ENCODE assay signal across 19 mouse cellular contexts in genomic region chr14:47196711-47197110, GRCm38 (mm10). TPM values are rescaled to one million over a fixed set of nuclear protein-coding genes. Genes with fewer than 3 reads are reported as not detected.
DNase-seq lines count a peak whose midpoint lies in the region; ATAC-seq and TF ChIP-seq lines count a peak whose summit lies in the region.
"Had no signal": no experiment of that assay in that cellular context is flagged by ENCODE, and none has a peak within 500 bp of the region (broad histone marks: within the 10 kb centered on the region; RNA-seq: fewer than 3 reads in every experiment).

No protein-coding gene starts in this region.

- H3K4me3 ChIP-seq in liver, adult 2 months (ENCODE audit: insufficient read depth, low read depth, low read length): no peak overlapping the region
- H3K4me3 ChIP-seq in liver, embryonic 11.5 days (ENCODE audit: low read depth, low read length): no peak overlapping the region
- H3K4me3 ChIP-seq: embryonic facial prominence, embryonic 10.5 days; embryonic facial prominence, embryonic 12.5 days; forebrain, embryonic 10.5 days; forebrain, embryonic 12.5 days; forebrain, embryonic 15.5 days had no signal

- DNase-seq in heart, adult 11 months: peak; percentile 65
- DNase-seq in heart, adult 9 months (ENCODE audit: low spot score in 2 of 2): no peak
- peak; percentile 94 for DNase-seq in liver, adult 2 months (ENCODE audit: extremely low read depth, low read depth, low spot score)
- DNase-seq in liver, embryonic 11.5 days (ENCODE audit: low spot score): no peak
- peak; percentile 52 for DNase-seq in fat pad, adult 2 months (ENCODE audit: extremely low read depth, low read depth, low spot score)
- DNase-seq in adrenal gland, postnatal 25 days: no peak
- DNase-seq: adrenal gland, adult 2 months; adrenal gland, postnatal 10 days; adrenal gland, postnatal 36 days; cerebellum, adult 11-12 months; cerebellum, adult 2 months; cerebellum, adult 9-10 months; cerebellum, postnatal 10 days; cerebellum, postnatal 25 days had no signal

- TF ChIP-seq CTCF in liver, adult 2 months (IDR thresholded peaks at IDR 0.05; ENCODE audit: low read depth, low read length): no peak

- no peak for TF ChIP-seq POLR2A in liver, adult 2 months (IDR thresholded peaks at IDR 0.05; ENCODE audit: extremely low read depth, insufficient read depth, low read length)

- H3K4me1 ChIP-seq in liver, adult 2 months (ENCODE audit: control insufficient read depth, insufficient read depth, low read length): peaks cover 7% of the 10 kb centered on the region
- no peaks in the 10 kb centered on the region for H3K4me1 ChIP-seq in liver, embryonic 11.5 days (replicated peaks; ENCODE audit: control insufficient read depth, insufficient read depth, low read length)
- H3K4me1 ChIP-seq: embryonic facial prominence, embryonic 10.5 days; embryonic facial prominence, embryonic 12.5 days; forebrain, embryonic 10.5 days; forebrain, embryonic 12.5 days had no signal

- WGBS in liver, adult 2 months: 22% methylated on average over 8 of the region's 8 CpGs
- 62% methylated on average over 8 of the region's 8 CpGs for WGBS in liver, embryonic 11.5 days

- H3K27ac ChIP-seq in liver, adult 2 months (replicated peaks; ENCODE audit: insufficient read depth, low read depth, low read length): peak overlapping the region; percentile 59
- no peak overlapping the region for H3K27ac ChIP-seq in liver, embryonic 11.5 days (ENCODE audit: low read depth, low read length)
- H3K27ac ChIP-seq: embryonic facial prominence, embryonic 10.5 days; embryonic facial prominence, embryonic 12.5 days; forebrain, embryonic 10.5 days; forebrain, embryonic 12.5 days; forebrain, embryonic 15.5 days had no signal

- H3K9ac ChIP-seq in liver, adult 2 months (ENCODE audit: low read depth, low read length): no peak overlapping the region
- no peak overlapping the region for H3K9ac ChIP-seq in liver, embryonic 11.5 days (ENCODE audit: low read depth, low read length)
- H3K9ac ChIP-seq: embryonic facial prominence, embryonic 12.5 days; forebrain, embryonic 12.5 days; forebrain, embryonic 15.5 days had no signal

- no peaks in the 10 kb centered on the region for H3K9me3 ChIP-seq in liver, embryonic 11.5 days (ENCODE audit: control insufficient read depth, low read length)
- H3K9me3 ChIP-seq: embryonic facial prominence, embryonic 10.5 days; embryonic facial prominence, embryonic 12.5 days; forebrain, embryonic 10.5 days; forebrain, embryonic 12.5 days; forebrain, embryonic 15.5 days had no signal

- H3K27me3 ChIP-seq in liver, adult 2 months (ENCODE audit: control insufficient read depth, insufficient read depth, low read length): no peaks in the 10 kb centered on the region
- H3K27me3 ChIP-seq in liver, embryonic 11.5 days (replicated peaks; ENCODE audit: control insufficient read depth, insufficient read depth, low read length): no peaks in the 10 kb centered on the region
- H3K27me3 ChIP-seq: embryonic facial prominence, embryonic 12.5 days; forebrain, embryonic 12.5 days; forebrain, embryonic 15.5 days had no signal

- no peak for ATAC-seq in liver, embryonic 11.5 days (replicated peaks; ENCODE audit: low FRiP score)
- ATAC-seq: forebrain, embryonic 15.5 days had no signal

- H3K36me3 ChIP-seq in liver, adult 2 months (ENCODE audit: control insufficient read depth, insufficient read depth, low read length): no peaks in the 10 kb centered on the region
- no peaks in the 10 kb centered on the region for H3K36me3 ChIP-seq in liver, embryonic 11.5 days (ENCODE audit: control insufficient read depth, insufficient read depth, low read length)
- H3K36me3 ChIP-seq: embryonic facial prominence, embryonic 10.5 days; embryonic facial prominence, embryonic 12.5 days; forebrain, embryonic 10.5 days; forebrain, embryonic 12.5 days; forebrain, embryonic 15.5 days had no signal

- H3K79me2 ChIP-seq in liver, adult 2 months (ENCODE audit: control insufficient read depth, insufficient read depth, low read length): no peaks in the 10 kb centered on the region

- no peak overlapping the region for H3K4me2 ChIP-seq in liver, embryonic 11.5 days
- H3K4me2 ChIP-seq: embryonic facial prominence, embryonic 12.5 days; forebrain, embryonic 12.5 days; forebrain, embryonic 15.5 days had no signal

RNA-seq across cellular contexts. Expression of gene Gch1, which starts 7.5 kb away (rescaled TPM):
- total RNA-seq in liver, adult 2 months (2014; rRNA removed): 195 and 200 TPM in 2 replicates
- 133 TPM in 2 replicates for polyA plus RNA-seq in liver, adult 2 months (2012; rRNA removed)
- polyA plus RNA-seq in liver, embryonic 11.5 days (2014; fragmentation: Nextera tagmentation; extraction: Ambion mirVana): 3.4 TPM in 2 replicates
- 66.2 and 71.6 TPM in 2 replicates for total RNA-seq in adrenal gland, postnatal 25 days (2021)

Comparison
In these comparisons a context has a peak if more than half of its experiments do, and no peak if none do; other contexts are left out.
1. DNase-seq: peak in heart, adult 11 months (single experiment), liver, adult 2 months (single experiment) and fat pad, adult 2 months (single experiment); none in heart, adult 9 months (0 of 2), liver, embryonic 11.5 days (single experiment) and adrenal gland, postnatal 25 days (single experiment).